Mouse (Mus musculus): ENCODE results near the gene Gm21903.

GRCm38 (mm10) chr17:39043241-39043640 is at the start of gene Gm21903:
- TF ChIP-seq CTCF (conservative IDR thresholded peaks at IDR 0.05; ENCODE audit: low read length), result no peak
- TF ChIP-seq POU5F1 (IDR thresholded peaks at IDR 0.05; ENCODE audit: borderline replicate concordance, low read length), result no peak

Data from E14TG2a.4 (cell line).